Mouse (Mus musculus): Measurements from ENCODE around the gene Zc3h7b. TPM values are rescaled to one million over a fixed set of nuclear protein-coding genes. Genes with fewer than 3 reads are reported as not detected.

Gene Zc3h7b
- total RNA-seq, 1 experiment from 2014 or later, result 14.5 TPM

DNA sequence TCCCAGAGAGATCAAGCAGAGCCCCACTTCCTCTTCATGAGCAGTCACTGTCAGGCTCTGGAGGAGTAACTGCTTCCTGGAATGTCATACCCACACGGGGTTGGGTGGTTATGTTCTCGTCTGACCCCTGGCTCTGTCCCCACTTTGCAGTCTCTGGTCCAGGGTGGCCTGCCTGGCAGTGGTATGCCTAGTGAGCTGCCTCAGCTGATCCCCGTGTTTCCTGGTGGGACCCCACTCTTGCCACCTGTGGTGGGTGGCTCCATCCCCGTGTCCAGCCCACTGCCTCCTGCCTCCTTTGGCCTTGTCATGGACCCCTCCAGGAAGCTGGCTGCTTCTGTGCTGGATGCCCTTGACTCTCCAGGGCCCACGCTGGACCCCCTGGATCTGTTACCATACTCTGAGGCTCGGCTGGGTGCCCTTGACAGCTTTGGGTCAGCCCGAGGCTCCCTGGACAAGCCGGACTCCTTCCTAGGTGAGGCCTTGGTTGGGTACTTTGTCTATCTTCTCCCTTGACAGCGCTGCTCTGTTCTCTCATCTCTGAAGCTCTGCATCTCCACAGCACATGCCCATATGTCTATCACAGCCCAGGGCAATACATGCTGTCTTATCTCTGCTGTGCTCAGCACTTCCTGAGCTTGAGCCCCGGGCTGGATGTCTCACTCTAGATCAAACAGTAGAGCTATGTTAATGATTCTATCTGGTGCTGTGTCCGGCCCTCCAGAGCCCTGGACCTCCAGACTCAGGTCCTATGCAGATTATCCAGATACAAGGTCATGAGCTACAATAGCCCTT lies 32.0 kb downstream of the Zc3h7b start:
- ATAC-seq (ENCODE audit: extremely low read depth, insufficient number of reproducible peaks, low FRiP score, poor library complexity, severe bottlenecking), result no peak

DNA sequence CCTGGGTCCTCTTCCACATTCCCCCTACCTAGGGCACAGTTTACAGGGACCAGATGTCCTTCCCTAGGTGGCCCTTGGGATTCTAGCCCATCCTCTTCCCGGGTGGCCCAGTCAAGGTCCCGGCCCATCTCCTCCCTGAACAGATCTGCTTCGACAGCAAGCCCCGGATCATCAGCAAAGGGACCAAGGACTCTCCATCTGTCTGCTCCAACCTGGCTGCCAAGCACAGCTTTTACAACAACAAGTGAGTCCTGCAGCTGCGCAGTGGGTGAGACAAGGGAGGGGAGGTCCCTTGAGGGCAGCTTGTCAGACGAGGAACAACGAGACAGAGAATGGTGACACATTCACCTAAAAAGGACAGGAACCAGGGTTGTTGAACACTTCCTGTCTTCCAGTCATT lies 37.0 kb downstream of the Zc3h7b start:
- no peak for ATAC-seq (ENCODE audit: extremely low read depth, insufficient number of reproducible peaks, low FRiP score, poor library complexity, severe bottlenecking)

DNA sequence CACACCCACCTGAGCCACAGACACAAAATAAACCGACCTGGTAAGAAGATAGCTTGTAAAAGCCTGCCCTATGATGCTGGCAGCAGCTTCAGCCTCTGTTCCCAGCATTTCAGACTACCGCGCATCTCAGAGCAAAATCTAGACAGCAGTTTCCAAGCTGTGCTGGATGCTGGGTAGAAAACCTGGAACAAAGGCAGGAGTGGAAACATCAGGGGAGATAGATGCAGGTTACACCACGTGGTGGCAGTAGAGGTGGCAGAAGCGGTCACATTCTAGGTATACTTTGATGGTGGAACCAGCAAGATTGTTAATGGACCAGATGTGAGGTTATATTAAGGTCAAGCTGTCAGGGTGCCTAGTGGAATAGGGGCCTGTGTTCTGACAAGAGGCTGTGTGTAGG lies 39.9 kb downstream of the Zc3h7b start:
- no peak for ATAC-seq (ENCODE audit: extremely low read depth, insufficient number of reproducible peaks, low FRiP score, poor library complexity, severe bottlenecking)

DNA sequence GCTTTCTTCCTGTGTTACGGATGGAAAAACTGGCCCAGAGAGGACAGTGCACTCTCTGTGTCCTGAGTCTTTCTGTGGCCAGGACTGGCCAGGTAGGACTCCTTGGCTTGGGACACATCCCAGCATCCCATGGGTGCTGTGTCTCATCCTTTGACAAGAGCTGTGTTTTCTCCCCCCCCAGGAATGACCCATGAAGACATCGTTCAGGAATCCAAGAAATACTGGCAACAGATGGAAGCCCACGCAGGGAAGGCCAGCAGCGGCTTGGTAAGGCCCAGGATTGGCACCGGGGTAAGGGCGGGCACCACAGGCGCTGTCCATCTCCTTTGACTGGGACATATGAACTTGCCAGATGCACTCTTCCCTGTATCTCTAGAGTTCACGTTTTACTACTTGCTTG lies 40.8 kb downstream of the Zc3h7b start:
- no peak for ATAC-seq (ENCODE audit: extremely low read depth, insufficient number of reproducible peaks, low FRiP score, poor library complexity, severe bottlenecking)

DNA sequence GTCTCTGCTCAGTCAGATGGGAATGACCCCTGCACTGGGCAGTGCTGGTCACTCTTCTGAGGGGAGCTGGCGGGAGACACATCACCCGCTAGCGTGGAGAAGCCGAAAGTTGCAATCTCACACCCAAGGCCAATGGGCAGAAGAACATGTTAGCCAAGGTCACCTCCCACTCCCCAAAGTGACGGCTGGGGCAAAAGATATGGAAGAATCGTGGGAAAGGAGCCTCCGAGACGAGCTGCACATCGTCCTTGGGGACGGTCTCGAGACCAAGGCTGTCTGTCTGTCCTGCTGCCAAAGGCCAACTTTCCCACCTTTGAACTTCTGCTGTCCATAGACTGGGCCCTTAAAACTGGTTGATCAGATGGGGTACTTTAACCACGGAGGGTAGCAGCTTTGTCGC lies 42.7 kb downstream of the Zc3h7b start:
- no peak for ATAC-seq (ENCODE audit: extremely low read depth, insufficient number of reproducible peaks, low FRiP score, poor library complexity, severe bottlenecking)

DNA sequence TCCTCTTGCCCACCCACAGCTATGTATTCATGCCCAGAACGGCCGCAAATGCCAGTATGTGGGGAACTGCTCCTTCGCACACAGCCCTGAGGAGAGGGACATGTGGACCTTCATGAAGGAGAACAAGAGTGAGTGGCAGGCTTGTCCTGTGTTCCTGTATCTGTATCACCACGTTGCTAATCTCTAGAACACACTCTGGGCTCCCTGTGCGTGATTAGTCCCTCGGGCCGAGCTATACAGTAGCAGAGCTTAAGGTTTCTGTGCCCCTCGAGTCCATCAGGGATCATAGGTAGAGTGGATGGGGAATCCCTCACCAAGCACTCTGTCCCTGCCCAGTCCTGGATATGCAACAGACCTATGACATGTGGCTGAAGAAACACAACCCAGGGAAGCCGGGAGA lies 47.6 kb downstream of the Zc3h7b start:
- ATAC-seq (ENCODE audit: extremely low read depth, insufficient number of reproducible peaks, low FRiP score, poor library complexity, severe bottlenecking), result no peak

DNA sequence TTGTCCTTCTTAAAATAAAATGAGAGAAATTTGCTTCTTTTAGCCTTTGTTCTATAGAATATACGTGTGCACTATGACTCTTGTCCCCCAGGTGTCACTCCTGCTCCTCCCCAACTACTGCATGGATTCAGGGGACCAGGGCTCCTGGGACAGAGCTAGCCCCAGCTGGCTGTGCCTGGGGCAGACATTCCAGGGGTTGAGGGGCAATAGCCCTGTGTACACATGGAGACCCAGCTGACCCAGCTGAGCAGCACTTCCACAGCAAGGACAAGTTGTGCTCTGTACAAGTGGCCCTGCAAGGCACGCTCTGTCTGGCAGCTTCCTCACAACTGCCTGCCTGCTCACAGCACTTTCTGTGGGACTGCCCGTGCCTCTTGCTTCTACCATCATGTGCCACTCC lies 51.4 kb downstream of the Zc3h7b start:
- ATAC-seq (ENCODE audit: extremely low read depth, insufficient number of reproducible peaks, low FRiP score, poor library complexity, severe bottlenecking), result no peak

DNA sequence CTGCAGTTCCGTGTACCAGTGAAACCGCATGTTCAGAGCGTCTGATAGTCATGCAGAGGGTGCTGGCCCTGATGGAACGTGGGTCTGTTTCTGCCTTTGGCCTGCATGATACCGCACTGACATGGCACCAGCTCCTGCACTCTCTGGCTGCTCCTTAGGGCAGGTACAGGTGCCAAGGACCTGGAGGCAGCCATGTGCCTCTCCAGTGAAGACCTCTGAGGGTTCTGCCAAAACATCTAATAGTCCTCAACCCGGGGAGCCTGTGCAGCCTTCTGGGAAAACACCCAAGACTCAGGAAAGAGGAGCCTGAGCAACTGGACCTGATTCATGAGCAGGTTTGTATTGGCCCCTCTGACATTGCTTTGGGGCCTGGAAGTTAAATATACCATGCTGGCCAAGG lies 53.0 kb downstream of the Zc3h7b start:
- no peak for ATAC-seq (ENCODE audit: extremely low read depth, insufficient number of reproducible peaks, low FRiP score, poor library complexity, severe bottlenecking)

DNA sequence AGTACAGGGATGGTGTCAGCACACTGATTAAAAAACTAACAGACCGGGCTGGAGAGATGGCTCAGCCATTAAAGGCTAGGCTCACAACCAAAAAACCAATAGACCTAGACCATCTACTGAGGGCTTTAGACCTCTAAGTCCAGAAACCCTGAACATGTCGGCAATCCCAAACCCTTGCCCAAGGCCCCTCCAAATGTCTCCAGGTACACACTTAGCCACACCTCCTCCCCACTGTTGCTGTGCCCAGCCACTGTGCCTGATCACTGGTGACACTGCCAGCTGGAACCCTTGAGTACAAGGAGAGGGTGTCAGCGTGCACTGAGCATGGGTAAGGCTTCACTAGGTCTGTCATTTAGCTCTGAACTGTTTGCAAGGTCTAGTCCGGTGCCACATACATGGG lies 53.6 kb downstream of the Zc3h7b start:
- no peak for ATAC-seq (ENCODE audit: extremely low read depth, insufficient number of reproducible peaks, low FRiP score, poor library complexity, severe bottlenecking)

DNA sequence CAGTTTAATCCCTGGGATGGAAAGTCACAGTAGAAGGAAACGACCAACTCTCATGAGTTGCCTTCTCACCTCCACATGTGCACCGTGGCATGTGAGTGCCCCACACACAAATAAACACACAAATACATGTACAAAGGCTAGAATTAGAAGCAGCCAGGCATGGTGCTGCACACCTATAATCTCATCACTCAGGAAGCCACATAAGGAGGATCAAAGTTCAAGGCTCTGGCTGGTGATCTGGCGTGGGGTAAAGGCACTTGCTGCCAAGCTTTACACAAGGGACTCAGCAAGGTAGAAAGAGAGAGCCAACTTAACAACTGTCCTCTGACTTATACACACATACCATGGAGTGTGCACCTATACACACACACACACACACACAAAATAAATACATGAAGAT lies 55.5 kb downstream of the Zc3h7b start:
- no peak for ATAC-seq (ENCODE audit: extremely low read depth, insufficient number of reproducible peaks, low FRiP score, poor library complexity, severe bottlenecking)

DNA sequence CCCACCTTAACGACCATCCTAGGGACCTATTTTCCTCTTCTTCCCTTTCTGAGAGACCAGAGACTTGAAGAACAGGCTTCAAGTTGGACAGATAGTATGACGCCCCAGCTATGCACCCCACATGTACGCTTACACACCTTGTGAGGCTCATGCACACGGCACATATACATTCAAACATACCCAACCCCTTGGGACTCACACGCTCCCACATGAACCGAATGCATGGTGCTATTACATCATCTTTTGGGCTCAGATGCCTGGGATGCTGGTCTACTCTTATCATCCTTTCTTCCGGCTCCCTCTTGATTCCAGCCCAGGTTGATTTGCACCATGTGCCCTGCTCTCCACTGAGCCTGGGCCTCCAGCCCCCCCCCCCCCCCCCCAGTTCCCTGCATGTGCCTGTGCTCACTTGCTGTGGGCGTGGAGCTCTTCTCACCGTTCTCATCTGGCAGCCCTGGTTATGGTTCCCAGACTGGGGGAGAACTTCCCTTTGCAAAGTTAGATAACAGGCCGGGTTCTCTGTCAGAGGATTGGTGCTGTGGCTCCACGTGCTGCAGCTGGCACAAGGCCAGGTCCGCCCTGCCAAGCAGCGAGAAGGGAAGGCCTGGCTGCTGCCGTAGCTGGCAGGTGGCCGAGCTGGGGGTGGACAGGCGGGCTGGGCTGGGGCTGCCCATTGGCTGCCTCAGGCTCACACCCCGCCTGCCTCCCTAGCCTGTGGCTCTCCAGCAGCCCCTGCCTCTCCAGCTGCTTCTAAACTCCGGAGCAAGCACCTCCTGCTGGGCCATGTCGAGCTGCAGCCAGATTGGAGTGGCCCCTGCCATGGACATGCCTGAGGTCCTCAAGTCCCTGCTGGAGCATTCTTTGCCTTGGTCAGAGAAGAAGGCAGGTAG lies 57.4 kb downstream of the Zc3h7b start, which contains the start of gene Tef:
Tef (plus strand) TSS at position 421 of the 890 bp plus-strand sequence.
- ATAC-seq (ENCODE audit: extremely low read depth, insufficient number of reproducible peaks, low FRiP score, poor library complexity, severe bottlenecking), result peak; percentile 71

DNA sequence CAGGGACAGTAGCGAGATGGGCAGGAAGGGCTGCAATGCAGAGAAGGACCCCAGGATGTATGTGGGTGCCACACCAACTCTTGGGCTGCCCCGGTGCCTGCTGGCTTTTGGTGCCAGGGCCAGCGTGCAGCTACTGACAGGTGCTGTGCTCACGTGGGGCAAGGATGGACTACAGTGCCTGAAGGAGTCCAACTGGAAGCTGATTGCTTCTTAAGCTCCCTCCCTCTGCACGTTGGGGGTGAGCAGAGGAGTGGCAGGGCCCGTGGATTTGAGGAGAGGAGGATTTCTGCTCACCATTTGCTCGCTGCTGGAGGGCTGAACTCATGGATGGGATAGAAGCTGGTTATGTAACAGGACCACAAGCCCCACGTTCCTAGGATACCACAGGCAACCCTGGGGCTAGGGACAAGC lies 58.1 kb downstream of the Zc3h7b start:
- ATAC-seq (ENCODE audit: extremely low read depth, insufficient number of reproducible peaks, low FRiP score, poor library complexity, severe bottlenecking), result no peak

DNA sequence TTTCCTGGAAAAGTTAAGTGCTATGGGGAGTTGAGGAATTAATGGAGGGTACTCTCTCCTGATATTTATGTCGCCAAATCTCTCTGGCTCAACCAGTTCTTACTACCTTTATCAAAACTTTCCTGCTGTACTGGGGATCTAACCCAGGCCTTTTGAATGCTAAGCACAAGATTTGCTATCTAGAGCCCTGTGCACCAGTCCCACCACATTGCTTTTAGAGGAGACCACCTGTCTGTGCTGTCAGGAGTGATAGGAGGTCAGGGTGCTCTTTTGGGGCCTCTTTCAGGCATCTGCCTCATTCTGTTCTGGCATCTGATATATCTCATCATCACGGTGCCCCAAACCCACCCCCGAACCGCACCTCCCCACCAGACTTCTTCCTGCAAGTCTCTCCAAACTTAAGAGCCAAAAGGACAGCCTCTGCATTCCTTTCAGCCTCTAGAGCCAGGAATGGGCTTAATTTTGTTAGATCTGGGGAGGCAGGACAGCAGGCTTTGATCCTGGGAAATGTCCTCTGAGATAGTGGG lies 58.6 kb downstream of the Zc3h7b start:
- ATAC-seq (ENCODE audit: extremely low read depth, insufficient number of reproducible peaks, low FRiP score, poor library complexity, severe bottlenecking), result no peak

DNA sequence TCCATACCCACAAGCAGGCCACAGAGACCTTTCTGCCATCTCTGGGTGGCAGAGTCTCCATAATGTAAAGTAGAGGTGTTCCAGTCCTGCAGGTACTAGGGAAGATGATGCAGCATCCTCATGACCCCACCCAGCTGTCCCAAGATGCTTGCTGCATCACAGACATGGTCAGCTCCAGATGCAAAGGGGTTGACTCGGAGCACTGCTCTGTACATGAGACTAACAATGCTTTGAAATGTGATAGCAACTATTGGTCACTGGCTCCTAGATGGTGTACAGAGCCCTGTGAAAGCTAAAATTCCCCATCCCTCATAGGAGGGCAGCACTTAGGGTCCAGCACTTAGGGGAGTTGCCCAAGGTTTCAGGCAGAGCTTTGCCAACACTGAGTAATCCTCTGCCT lies 59.3 kb downstream of the Zc3h7b start:
- no peak for ATAC-seq (ENCODE audit: extremely low read depth, insufficient number of reproducible peaks, low FRiP score, poor library complexity, severe bottlenecking)

DNA sequence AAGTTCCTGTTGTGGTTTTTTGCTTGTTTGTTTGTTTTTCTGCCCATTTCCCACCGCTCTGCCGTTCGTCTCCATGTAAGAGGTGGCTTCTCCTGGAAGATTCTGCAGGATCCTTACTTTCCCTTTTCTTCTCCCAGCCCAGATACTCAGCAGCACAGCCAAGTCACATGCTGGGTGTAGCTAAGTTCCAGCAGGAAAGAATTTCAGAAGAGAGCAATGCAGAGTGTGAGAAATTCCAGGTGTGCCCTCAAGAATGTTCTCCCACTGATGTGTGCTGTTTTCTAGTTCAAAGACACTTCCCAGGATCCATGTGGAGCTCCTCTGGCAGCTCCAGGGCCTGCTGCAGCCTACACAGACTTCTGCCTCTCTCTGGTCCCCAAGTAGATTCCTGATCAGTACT lies 60.0 kb downstream of the Zc3h7b start:
- ATAC-seq (ENCODE audit: extremely low read depth, insufficient number of reproducible peaks, low FRiP score, poor library complexity, severe bottlenecking), result no peak

DNA sequence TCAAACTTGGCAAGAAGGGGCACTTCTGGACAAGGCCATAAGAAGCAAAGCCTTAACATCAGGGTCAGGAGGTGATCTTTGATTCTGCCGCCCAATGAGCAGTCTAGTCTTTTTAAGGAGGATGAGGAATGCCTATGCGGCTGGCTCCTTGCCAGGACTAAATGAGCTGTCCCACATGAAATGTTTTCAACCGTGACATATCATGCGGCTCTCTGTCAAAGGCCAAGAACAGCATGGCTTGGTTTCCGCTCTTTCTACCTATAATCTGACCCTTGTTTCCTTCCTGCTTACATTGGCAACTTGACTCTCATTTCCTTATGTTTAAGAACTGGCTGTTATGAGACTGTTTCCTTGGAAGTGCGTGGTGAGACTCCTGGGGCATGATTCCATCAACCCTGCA lies 60.8 kb downstream of the Zc3h7b start:
- ATAC-seq (ENCODE audit: extremely low read depth, insufficient number of reproducible peaks, low FRiP score, poor library complexity, severe bottlenecking), result no peak

DNA sequence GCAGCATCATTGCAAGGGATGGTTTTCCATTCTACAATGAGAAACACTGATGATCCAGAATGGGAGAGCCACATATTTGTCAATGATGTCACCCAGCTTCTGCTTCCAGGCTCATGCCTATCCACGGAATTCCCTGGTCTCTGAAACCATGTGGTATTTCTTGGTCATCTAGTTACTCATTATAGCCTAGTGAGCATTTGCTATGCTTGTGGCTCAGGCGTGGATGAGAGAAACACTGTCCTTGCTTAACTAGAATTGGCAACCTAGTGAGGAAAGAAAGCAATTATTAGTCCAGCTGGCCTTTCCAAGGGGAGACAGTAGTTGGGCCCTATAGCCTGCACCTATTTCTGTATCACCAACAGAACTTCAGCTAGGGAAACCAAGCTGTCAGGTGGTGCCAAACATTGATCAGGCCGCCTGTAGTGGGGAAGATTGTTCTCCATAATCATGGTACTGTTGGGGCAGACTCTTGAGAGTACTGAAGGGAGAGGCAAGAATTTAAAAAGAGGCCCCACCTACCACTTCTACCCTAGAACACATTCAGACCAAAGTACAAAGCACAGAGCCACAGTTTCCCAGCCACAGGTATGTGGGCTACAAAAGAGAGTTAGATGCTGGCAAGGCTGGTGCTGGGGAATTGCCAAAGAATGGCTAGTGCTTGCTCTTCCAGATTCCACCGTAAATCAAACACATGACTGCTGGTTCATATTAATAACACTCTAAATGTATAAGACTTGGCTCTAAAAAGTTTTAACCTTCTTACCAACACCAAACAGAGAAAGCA lies 62.0 kb downstream of the Zc3h7b start:
- ATAC-seq (ENCODE audit: extremely low read depth, insufficient number of reproducible peaks, low FRiP score, poor library complexity, severe bottlenecking), result no peak

DNA sequence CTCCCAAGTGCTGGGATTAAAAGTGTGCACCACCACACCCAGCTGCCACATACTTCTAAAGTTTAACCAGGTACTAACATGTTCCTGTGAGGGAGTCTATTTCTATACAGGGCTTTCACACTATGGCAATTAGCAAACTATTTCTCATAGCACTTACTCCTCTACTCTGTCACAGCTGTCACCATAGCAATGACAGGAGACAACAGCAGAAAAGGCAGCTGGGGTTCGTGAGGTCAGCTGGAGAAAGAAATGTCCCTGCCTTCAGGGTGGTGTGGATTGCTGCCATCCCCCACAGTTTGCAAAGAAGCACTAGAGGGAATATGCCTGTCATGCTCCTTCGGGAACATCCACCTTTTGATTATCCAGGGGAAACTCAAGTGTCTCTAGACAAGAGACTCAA lies 63.9 kb downstream of the Zc3h7b start:
- no peak for ATAC-seq (ENCODE audit: extremely low read depth, insufficient number of reproducible peaks, low FRiP score, poor library complexity, severe bottlenecking)

DNA sequence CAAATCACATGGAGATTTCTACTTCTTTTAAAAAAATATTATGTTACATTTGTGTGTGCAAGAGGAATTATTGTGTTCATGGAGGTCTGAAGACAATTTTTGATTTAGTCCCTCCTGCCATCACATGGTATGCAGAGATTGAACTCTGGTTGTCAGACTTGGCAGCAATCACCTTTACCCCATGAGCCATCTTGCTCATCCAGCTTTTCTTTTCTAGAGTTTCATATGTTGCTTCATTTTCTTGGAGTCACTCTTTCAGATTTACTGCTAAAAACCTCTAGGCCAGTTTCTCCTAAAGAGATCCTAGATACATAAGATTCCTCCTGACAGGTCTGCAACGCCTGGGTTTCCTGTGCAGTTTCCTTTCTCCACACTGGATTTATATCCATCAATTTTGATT lies 64.7 kb downstream of the Zc3h7b start:
- ATAC-seq (ENCODE audit: extremely low read depth, insufficient number of reproducible peaks, low FRiP score, poor library complexity, severe bottlenecking), result no peak

Data from neutrophil, adult 5-6 weeks (primary cell).